Mouse (Mus musculus) small intestine, adult 2 months (tissue): ENCODE data around the gene Acsm1. TPM values are rescaled to one million over a fixed set of nuclear protein-coding genes. Genes with fewer than 3 reads are reported as not detected.

Experiments used
- H3K27ac ChIP-seq: fragments of 200-500 bp; 2 replicates; pipeline ENCODE4 v1.5.1; 2012; ENCODE audit warnings: low read depth, low read length, control low read depth, inconsistent platforms; ENCODE audit not compliant: insufficient read depth
- H3K27me3 ChIP-seq: fragments of 200-500 bp; 2 replicates; pipeline ENCODE4 v1.6.1; 2012; ENCODE audit warnings: mild to moderate bottlenecking, moderate library complexity, low read length, inconsistent platforms; ENCODE audit not compliant: control insufficient read depth, insufficient read depth
- H3K36me3 ChIP-seq: fragments of 200-500 bp; 2 replicates; pipeline ENCODE4 v1.6.1; 2012; ENCODE audit warnings: mild to moderate bottlenecking, low read length, control low read depth, inconsistent platforms; ENCODE audit not compliant: control insufficient read depth, insufficient read depth
- H3K4me1 ChIP-seq: fragments of 200-500 bp; 2 replicates; pipeline ENCODE4 v1.6.1; 2012; ENCODE audit warnings: low read length, inconsistent platforms, mixed read lengths; ENCODE audit not compliant: control insufficient read depth, insufficient read depth, insufficient read length
- H3K4me3 ChIP-seq: fragments of 200-500 bp; 2 replicates; pipeline ENCODE4 v1.5.1; 2012; ENCODE audit warnings: low read depth, mild to moderate bottlenecking, control low read depth, inconsistent platforms, low read length, moderate library complexity
- CTCF ChIP-seq: fragments of 200-500 bp; IDR thresholded peaks from 2 replicates; pipeline ENCODE4 v1.5.1; 2012; ENCODE audit warnings: low read depth, mild to moderate bottlenecking, control low read depth, inconsistent platforms, low read length, moderate library complexity, mixed read lengths; ENCODE audit not compliant: insufficient replicate concordance, insufficient read length; ENCODE audit errors: extremely low read depth
- POLR2A ChIP-seq: fragments of 200-500 bp; IDR thresholded peaks from 2 replicates; pipeline ENCODE4 v1.6.1; 2012; ENCODE audit warnings: low read depth, mild to moderate bottlenecking, control low read depth, inconsistent platforms, low read length, moderate library complexity
- WGBS: fragments of 180-500 bp; shearing (Covaris S2); methylation state at CpG from one replicate; pipeline ENCODE4 v1.1.7; 2018; 5-methylcytosine and 5-hydroxymethylcytosine counted together
- polyA plus RNA-seq: library from polyadenylated mRNA; depleted of rRNA; stranded (reverse); fragments of >200 nt; gene quantifications from 2 replicates; pipeline ENCODE4 v1.2.3, GENCODE M21; 2012

The Acsm1 gene
- polyA plus RNA-seq, 1 experiment: not detected

DNA sequence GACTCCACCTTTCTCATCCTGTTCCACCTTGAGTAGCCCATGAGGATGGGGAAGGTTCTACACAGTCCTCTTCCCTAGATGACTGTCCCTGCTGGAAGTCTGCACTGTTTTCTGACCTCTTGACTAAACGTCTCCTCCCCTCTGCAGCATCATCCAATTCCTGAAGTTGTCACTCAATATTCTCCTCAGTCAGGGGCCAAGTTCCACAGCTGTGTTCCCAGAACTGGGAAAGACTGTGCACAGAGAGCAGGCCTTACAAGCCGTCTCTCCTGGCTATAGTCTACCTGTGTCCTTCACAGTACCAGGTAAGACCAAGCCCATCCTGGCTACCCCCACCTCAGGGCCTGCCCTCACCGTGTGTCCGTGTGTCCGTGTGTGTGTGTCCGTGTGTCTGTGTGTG, 10.8 kb downstream of the Acsm1 start:
- WGBS: 86% methylated on average over 6 of the region's 6 CpGs
- H3K4me1 ChIP-seq: no peaks in the 10 kb centered on the region
- H3K36me3 ChIP-seq: no peaks in the 10 kb centered on the region
- no peak overlapping the region for H3K27ac ChIP-seq
- H3K27me3 ChIP-seq: no peaks in the 10 kb centered on the region
- TF ChIP-seq CTCF (no peak), POLR2A (no peak)
- H3K4me3 ChIP-seq: no peak overlapping the region

DNA sequence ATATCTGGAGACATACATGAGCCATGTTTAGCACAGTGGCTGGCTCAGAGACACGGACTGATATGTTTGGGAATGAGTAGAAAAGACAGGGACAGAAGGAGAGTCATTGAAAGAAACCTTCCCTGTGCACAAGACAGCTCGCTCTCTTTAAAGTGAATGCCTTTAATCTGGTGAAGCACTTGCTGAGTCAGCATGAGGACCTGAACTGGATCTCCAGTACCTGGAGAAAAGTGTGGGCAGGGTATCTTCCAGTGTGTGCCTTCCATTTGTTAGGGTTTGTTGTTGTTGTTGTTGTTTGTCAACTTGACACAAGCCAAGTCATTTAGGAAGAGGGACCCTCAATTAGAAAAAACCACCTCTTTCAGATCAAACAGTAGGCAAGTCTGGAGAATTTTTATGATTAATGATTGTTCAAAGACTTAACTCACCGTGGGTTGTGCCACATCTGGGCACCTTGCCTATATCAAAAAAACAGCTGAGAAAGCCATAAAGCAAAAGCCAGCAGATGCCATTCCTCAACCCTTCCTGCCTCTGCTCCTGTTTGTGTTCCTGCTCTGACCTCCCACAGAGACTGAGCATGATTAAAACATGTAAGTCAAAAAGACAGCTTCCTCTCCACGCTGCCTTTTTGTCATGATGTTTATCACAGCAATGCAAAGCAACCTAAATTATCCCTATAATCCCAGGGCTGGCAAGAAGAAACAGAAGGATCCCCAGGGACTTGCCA, 11.5 kb downstream of the Acsm1 start:
- Histone ChIP-seq H3K4me3 (no peak overlapping the region), H3K36me3 (no peaks in the 10 kb centered on the region), H3K27me3 (no peaks in the 10 kb centered on the region), H3K27ac (no peak overlapping the region), H3K4me1 (no peaks in the 10 kb centered on the region)
- TF ChIP-seq POLR2A (no peak), CTCF (no peak)
- WGBS: 47% methylated on average over 4 of the region's 4 CpGs

DNA sequence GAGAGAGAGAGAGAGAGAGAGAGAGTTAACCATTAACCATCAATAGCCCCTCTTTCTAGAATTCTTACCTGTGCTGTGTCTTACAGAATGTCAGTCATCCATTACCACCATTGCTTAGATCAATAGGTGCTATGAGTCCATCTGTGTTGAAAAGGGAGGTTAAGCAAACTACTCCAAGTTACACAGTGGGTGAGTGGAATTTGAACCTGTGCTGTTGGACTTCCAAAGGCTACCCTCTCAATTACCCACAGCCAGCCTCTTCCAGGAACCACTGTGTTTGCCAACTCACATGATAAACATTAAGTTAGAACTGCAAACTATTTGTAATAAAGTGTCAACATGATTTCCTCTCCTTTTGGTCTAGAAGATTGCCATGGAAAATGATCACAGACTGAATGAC, 13.3 kb downstream of the Acsm1 start:
- no peaks in the 10 kb centered on the region for H3K4me1 ChIP-seq
- no peaks in the 10 kb centered on the region for H3K27me3 ChIP-seq
- no peaks in the 10 kb centered on the region for H3K36me3 ChIP-seq
- no peak overlapping the region for H3K27ac ChIP-seq
- TF ChIP-seq POLR2A (no peak), CTCF (no peak)
- no peak overlapping the region for H3K4me3 ChIP-seq

DNA sequence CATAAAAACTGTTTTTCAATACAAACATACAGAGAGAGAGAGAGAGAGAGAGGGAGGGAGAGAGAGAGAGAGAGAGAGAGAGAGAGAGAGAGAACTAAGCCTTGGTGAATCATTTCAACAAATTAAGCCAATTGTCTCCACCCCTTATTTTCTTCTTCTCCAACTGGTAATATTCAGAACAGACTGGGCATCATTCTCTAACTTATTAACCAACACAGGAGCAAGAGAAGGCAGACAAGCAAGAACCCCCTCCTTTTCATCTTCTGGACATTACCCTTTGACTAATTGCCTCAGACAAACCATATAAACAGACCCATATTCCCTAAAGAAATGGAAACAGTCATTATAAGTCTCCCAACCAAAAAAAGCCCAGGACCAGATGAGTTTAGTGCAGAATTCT, 31.9 kb downstream of the Acsm1 start:
- H3K36me3 ChIP-seq: no peaks in the 10 kb centered on the region
- TF ChIP-seq CTCF: no peak
- no peak for TF ChIP-seq POLR2A
- H3K27ac ChIP-seq: no peak overlapping the region
- H3K4me3 ChIP-seq: no peak overlapping the region
- no peaks in the 10 kb centered on the region for H3K27me3 ChIP-seq
- H3K4me1 ChIP-seq: no peaks in the 10 kb centered on the region

DNA sequence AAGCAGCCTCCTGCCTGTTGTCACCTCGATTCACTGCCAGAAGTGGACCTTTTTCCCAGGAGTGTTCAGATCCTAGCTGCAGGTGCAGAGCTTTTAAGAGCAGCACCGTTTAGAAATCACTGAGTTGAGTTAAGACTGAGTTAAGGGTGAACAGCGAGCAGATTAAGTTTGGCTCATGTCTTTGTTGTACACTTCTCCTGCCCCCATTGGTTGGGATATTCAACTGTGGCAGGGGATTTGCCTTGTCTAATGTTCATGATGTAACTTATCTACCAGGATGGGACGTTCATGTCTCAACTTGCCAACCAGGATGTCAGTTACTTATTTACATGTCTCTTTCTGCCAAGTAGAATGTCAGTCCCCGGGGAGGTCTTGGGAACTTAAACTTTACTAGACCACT, 35.5 kb downstream of the Acsm1 start:
- Histone ChIP-seq H3K4me1 (no peaks in the 10 kb centered on the region), H3K27ac (no peak overlapping the region), H3K4me3 (no peak overlapping the region), H3K36me3 (no peaks in the 10 kb centered on the region), H3K27me3 (no peaks in the 10 kb centered on the region)
- TF ChIP-seq POLR2A (no peak), CTCF (no peak)
- 63% methylated on average over 5 of the region's 5 CpGs for WGBS

DNA sequence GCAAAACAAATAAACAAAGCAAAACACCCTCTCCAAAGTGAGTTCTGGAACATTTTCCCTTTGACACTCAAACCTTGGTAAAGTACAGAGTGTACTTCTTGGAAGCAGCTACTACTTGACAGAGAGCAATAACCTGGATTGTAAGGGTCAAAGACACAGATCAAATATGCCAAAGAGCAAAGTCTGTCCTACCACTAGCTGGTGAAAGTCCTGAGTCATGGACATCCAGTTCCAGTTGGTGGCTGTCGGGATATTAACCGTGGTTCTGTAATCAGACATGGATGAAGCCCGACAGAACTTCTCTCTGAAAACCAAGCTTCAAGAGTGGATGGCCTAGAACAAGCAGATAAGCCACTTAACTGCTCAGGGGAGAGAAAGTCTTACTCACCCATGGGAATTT, 61.1 kb downstream of the Acsm1 start:
- TF ChIP-seq POLR2A: no peak
- H3K27me3 ChIP-seq: no peaks in the 10 kb centered on the region
- H3K27ac ChIP-seq: no peak overlapping the region
- 42% methylated on average over 3 of the region's 3 CpGs for WGBS
- H3K4me1 ChIP-seq: no peaks in the 10 kb centered on the region
- H3K36me3 ChIP-seq: no peaks in the 10 kb centered on the region
- no peak overlapping the region for H3K4me3 ChIP-seq

DNA sequence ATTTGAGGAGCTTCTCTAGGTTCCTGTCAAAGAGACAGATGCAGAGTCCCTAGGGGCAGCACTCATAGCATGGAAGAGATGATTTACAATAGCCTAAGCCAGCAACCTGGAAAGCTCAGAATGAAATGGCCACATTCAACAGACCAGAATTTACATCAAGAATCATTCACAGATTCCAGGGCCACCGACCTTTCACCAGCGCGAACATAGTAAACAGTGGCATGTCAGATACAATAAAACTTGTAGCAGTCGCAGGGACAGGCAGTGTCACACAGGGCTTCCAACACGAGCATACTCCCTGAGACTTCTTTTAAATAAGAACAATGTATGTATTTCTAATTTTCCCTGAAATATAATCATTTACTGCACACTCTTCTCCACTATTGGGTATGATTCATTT, 63.6 kb downstream of the Acsm1 start:
- 23% methylated on average over 5 of the region's 5 CpGs for WGBS
- no peaks in the 10 kb centered on the region for H3K36me3 ChIP-seq
- TF ChIP-seq POLR2A: no peak
- no peak for TF ChIP-seq CTCF
- no peaks in the 10 kb centered on the region for H3K4me1 ChIP-seq
- no peak overlapping the region for H3K27ac ChIP-seq
- no peak overlapping the region for H3K4me3 ChIP-seq
- H3K27me3 ChIP-seq: no peaks in the 10 kb centered on the region

DNA sequence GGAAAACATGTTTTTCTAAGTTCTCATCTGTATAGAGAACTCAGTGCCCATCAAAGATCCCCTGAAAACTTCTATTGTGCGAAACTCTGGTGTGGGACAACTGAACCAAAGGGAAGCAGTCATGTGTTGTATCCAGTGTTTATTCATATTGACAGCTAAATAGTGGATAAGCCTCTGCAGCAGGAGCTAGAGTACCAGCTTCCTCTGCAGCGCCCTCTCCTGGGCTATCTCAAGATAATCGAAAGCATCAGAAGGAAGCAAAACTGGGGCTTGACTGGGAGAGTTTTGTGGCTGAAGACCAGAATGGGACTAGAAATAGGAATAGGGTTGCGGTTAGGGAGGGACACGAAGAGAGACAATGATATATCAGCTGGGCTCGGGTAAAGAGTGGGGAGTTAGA, 64.1 kb downstream of the Acsm1 start:
- TF ChIP-seq POLR2A: no peak
- peak; percentile 41; the same call in 1 of the 2 replicates for TF ChIP-seq CTCF
- no peaks in the 10 kb centered on the region for H3K27me3 ChIP-seq
- H3K27ac ChIP-seq: no peak overlapping the region
- H3K4me3 ChIP-seq: no peak overlapping the region
- WGBS: 45% methylated on average over 6 of the region's 6 CpGs
- H3K36me3 ChIP-seq: no peaks in the 10 kb centered on the region
- H3K4me1 ChIP-seq: no peaks in the 10 kb centered on the region
